Mouse (Mus musculus): ENCODE data around the gene Foxn1.

The Foxn1 gene

GRCm38 (mm10) chr11:78344890-78345715, 41.3 kb downstream of the Foxn1 start:
- in situ Hi-C loops (cut with MboI; ENCODE audit: low pct_unique_long_range_greater_than_20kb in 1 of 2, low sequenced_read_pairs in 2 of 2, unreplicated experiment in 1 of 2), result no loop called here

GRCm38 (mm10) chr11:78344328-78344889, 41.9 kb downstream of the Foxn1 start:
- in situ Hi-C loops (cut with MboI; ENCODE audit: low pct_unique_long_range_greater_than_20kb in 1 of 2, low sequenced_read_pairs in 2 of 2, unreplicated experiment in 1 of 2), result no loop called here

GRCm38 (mm10) chr11:78343381-78344327, 42.7 kb downstream of the Foxn1 start, which contains the start of gene Unc119:
TSS of gene Unc119 (plus strand) at chr11:78343482.
- in situ Hi-C loops (cut with MboI; ENCODE audit: low pct_unique_long_range_greater_than_20kb in 1 of 2, low sequenced_read_pairs in 2 of 2, unreplicated experiment in 1 of 2), result no loop called here

GRCm38 (mm10) chr11:78341702-78342101, 44.7 kb downstream of the Foxn1 start:
- in situ Hi-C loops (cut with MboI; ENCODE audit: low pct_unique_long_range_greater_than_20kb in 1 of 2, low sequenced_read_pairs in 2 of 2, unreplicated experiment in 1 of 2), result no loop called here

GRCm38 (mm10) chr11:78337040-78337439, 49.3 kb downstream of the Foxn1 start:
- in situ Hi-C loops (cut with MboI; ENCODE audit: low pct_unique_long_range_greater_than_20kb in 1 of 2, low sequenced_read_pairs in 2 of 2, unreplicated experiment in 1 of 2), result no loop called here

- in situ Hi-C loops (cut with MboI; ENCODE audit: low pct_unique_long_range_greater_than_20kb in 1 of 2, low sequenced_read_pairs in 2 of 2, unreplicated experiment in 1 of 2), result no loop called here
Measured at GRCm38 (mm10) chr11:78333992-78334391, 52.4 kb downstream of the Foxn1 start.

- in situ Hi-C loops (cut with MboI; ENCODE audit: low pct_unique_long_range_greater_than_20kb in 1 of 2, low sequenced_read_pairs in 2 of 2, unreplicated experiment in 1 of 2), result no loop called here
Measured at GRCm38 (mm10) chr11:78332676-78333075, 53.7 kb downstream of the Foxn1 start.

GRCm38 (mm10) chr11:78328512-78329056, 57.8 kb downstream of the Foxn1 start:
- in situ Hi-C loops (cut with MboI; ENCODE audit: low pct_unique_long_range_greater_than_20kb in 1 of 2, low sequenced_read_pairs in 2 of 2, unreplicated experiment in 1 of 2), result no loop called here

GRCm38 (mm10) chr11:78327634-78328511, 58.5 kb downstream of the Foxn1 start, which contains the start of gene Pigs:
TSS of gene Pigs (plus strand) at chr11:78328415.
- in situ Hi-C loops (cut with MboI; ENCODE audit: low pct_unique_long_range_greater_than_20kb in 1 of 2, low sequenced_read_pairs in 2 of 2, unreplicated experiment in 1 of 2), result no loop called here

- in situ Hi-C loops (cut with MboI; ENCODE audit: low pct_unique_long_range_greater_than_20kb in 1 of 2, low sequenced_read_pairs in 2 of 2, unreplicated experiment in 1 of 2), result no loop called here
Measured at GRCm38 (mm10) chr11:78327215-78327614, 59.1 kb downstream of the Foxn1 start.

GRCm38 (mm10) chr11:78324965-78325364, 61.4 kb downstream of the Foxn1 start:
- in situ Hi-C loops (cut with MboI; ENCODE audit: low pct_unique_long_range_greater_than_20kb in 1 of 2, low sequenced_read_pairs in 2 of 2, unreplicated experiment in 1 of 2), result no loop called here

GRCm38 (mm10) chr11:78324000-78324785, 62.2 kb downstream of the Foxn1 start:
- in situ Hi-C loops (cut with MboI; ENCODE audit: low pct_unique_long_range_greater_than_20kb in 1 of 2, low sequenced_read_pairs in 2 of 2, unreplicated experiment in 1 of 2), result no loop called here

GRCm38 (mm10) chr11:78322860-78323259, 63.5 kb downstream of the Foxn1 start, which contains the start of gene Aldoc:
TSS of gene Aldoc (plus strand) at chr11:78322968.
- in situ Hi-C loops (cut with MboI; ENCODE audit: low pct_unique_long_range_greater_than_20kb in 1 of 2, low sequenced_read_pairs in 2 of 2, unreplicated experiment in 1 of 2), result no loop called here

GRCm38 (mm10) chr11:78322076-78322831, 64.1 kb downstream of the Foxn1 start:
- in situ Hi-C loops (cut with MboI; ENCODE audit: low pct_unique_long_range_greater_than_20kb in 1 of 2, low sequenced_read_pairs in 2 of 2, unreplicated experiment in 1 of 2), result no loop called here

GRCm38 (mm10) chr11:78318411-78318810, 67.9 kb downstream of the Foxn1 start:
- in situ Hi-C loops (cut with MboI; ENCODE audit: low pct_unique_long_range_greater_than_20kb in 1 of 2, low sequenced_read_pairs in 2 of 2, unreplicated experiment in 1 of 2), result loop anchor here in 1 of 2 experiments (5.0 kb wide), 1 partner anchor 36 kb away; no protein-coding TSS in a partner anchor

GRCm38 (mm10) chr11:78313662-78314061, 72.7 kb downstream of the Foxn1 start:
- in situ Hi-C loops (cut with MboI; ENCODE audit: low pct_unique_long_range_greater_than_20kb in 1 of 2, low sequenced_read_pairs in 2 of 2, unreplicated experiment in 1 of 2), result no loop called here
